Mouse (Mus musculus) forebrain, embryonic 16.5 days (tissue): ENCODE data around the gene Rnf43. TPM values are rescaled to one million over a fixed set of nuclear protein-coding genes. Genes with fewer than 3 reads are reported as not detected.

ENCODE experiments used
- ATAC-seq: fragments of 200-750 bp; cut with Nextera tagmentation; 2 replicates; pipeline ENCODE4 v1.8.0; 2017; ENCODE audit warnings: mild to moderate bottlenecking, moderate library complexity
- H3K27ac ChIP-seq: fragments of 300-500 bp; sonication (generic); 2 replicates; pipeline ENCODE4 v1.5.1; 2014; ENCODE audit warnings: low read length, control low read depth
- H3K27me3 ChIP-seq: fragments of 300-500 bp; sonication (generic); replicated peaks from 2 replicates; pipeline ENCODE4 v1.6.1; 2014; ENCODE audit warnings: low read length; ENCODE audit not compliant: control insufficient read depth, insufficient read depth
- H3K36me3 ChIP-seq: fragments of 300-500 bp; sonication (generic); 2 replicates; pipeline ENCODE4 v1.6.1; 2014; ENCODE audit not compliant: control insufficient read depth, insufficient read depth
- H3K4me1 ChIP-seq: fragments of 300-500 bp; sonication (generic); replicated peaks from 2 replicates; pipeline ENCODE4 v1.6.1; 2014; ENCODE audit warnings: low read length; ENCODE audit not compliant: control insufficient read depth, insufficient read depth
- H3K4me2 ChIP-seq: fragments of 300-500 bp; sonication (generic); 2 replicates; pipeline ENCODE4 v1.6.1; 2014; ENCODE audit warnings: mild to moderate bottlenecking, low read length, control low read depth
- H3K4me3 ChIP-seq: fragments of 300-500 bp; sonication (generic); replicated peaks from 2 replicates; pipeline ENCODE4 v1.5.1; 2014; ENCODE audit warnings: mild to moderate bottlenecking, low read length, control low read depth
- H3K9ac ChIP-seq: fragments of 300-500 bp; sonication (generic); replicated peaks from 2 replicates; pipeline ENCODE4 v1.6.1; 2014; ENCODE audit warnings: low read depth, low read length, control low read depth
- H3K9me3 ChIP-seq: fragments of 300-500 bp; sonication (generic); 2 replicates; pipeline ENCODE4 v1.6.1; 2016; ENCODE audit warnings: low read length; ENCODE audit not compliant: control insufficient read depth
- WGBS: fragments of 180-500 bp; shearing (Covaris S2); extraction: QIAGEN DNeasy Blood & Tissue Kit; methylation state at CpG from one replicate; pipeline ENCODE4 v1.1.7; 2014; 5-methylcytosine and 5-hydroxymethylcytosine counted together
- polyA plus RNA-seq: library from polyadenylated mRNA; unstranded; fragments of >200 nt; fragmentation: Nextera tagmentation; extraction: Ambion mirVana; gene quantifications from 2 replicates; pipeline ENCODE4 v1.2.1, GENCODE M21; 2015

The Rnf43 gene
- polyA plus RNA-seq, 1 experiment from 2014 or later: 0.76 TPM

GRCm38 (mm10) chr11:87763988-87764876 is 101.7 kb downstream of the Rnf43 start:
- Histone ChIP-seq H3K36me3 (no peaks in the 10 kb centered on the region), H3K4me2 (peak overlapping the region; percentile 74), H3K27ac (0 out of 2 replicates have a peak overlapping the region, but pooled peaks have one; percentile 15), H3K9ac (peak overlapping the region; percentile 65), H3K4me1 (peaks cover 51% of the 10 kb centered on the region), H3K4me3 (peak overlapping the region; percentile 59), H3K27me3 (no peaks in the 10 kb centered on the region), H3K9me3 (no peaks in the 10 kb centered on the region)
- WGBS: under 1% methylated on average over 65 of the region's 65 CpGs
- peak; percentile 19 for ATAC-seq

DNA sequence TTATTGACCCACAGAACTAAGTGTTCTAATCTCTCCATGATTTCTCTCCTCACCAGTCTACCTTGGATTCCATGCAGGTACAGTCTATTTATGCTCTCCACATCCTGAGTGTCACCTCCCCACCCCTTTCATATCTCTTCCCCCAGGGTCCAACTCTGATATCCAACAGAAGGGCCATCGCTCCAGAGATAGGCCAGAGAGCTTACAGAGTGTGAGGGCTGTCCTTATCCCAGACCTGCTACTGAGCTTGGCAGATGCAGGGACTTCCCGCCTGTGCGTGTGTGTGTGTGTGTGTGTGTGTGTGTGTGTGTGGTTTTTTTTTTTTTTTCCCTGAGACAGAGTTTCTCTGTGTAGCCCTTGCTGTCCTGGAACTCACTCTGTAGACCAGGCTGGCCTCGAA is 106.2 kb downstream of the Rnf43 start:
- Histone ChIP-seq H3K27ac (no peak overlapping the region), H3K27me3 (no peaks in the 10 kb centered on the region), H3K4me3 (no peak overlapping the region), H3K9me3 (no peaks in the 10 kb centered on the region), H3K36me3 (no peaks in the 10 kb centered on the region), H3K9ac (no peak overlapping the region), H3K4me2 (no peak overlapping the region), H3K4me1 (peaks cover 13% of the 10 kb centered on the region)
- 96% methylated on average over 4 of the region's 4 CpGs for WGBS
- no peak for ATAC-seq

GRCm38 (mm10) chr11:87770989-87771388 is 108.5 kb downstream of the Rnf43 start:
- Histone ChIP-seq H3K9ac (no peak overlapping the region), H3K27ac (no peak overlapping the region), H3K4me3 (no peak overlapping the region), H3K4me1 (no peaks in the 10 kb centered on the region), H3K4me2 (no peak overlapping the region), H3K36me3 (0 out of 2 replicates have a peak, but pooled peaks cover 6% of the 10 kb centered on the region), H3K27me3 (no peaks in the 10 kb centered on the region), H3K9me3 (no peaks in the 10 kb centered on the region)
- 62% methylated on average over 3 of the region's 3 CpGs for WGBS
- no peak for ATAC-seq

DNA sequence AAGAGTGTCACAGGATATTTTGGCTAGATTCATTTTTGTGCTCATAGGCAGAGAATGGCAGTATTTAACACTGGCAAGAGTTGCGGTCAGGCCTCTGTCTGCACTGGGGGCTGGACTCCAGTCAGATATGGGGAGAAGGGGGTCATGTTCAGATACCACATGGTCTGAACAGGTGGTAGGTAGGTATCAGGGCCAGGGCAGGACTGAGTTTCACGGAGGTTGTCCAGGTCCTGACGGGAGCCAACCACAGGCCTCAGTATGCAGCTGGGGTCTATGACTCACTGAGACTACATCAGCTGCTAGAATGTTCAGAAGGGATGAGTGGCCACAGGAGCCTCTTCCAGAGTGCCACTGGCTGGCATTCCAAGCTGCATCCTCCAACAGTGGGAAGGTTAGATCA is 109.8 kb downstream of the Rnf43 start:
- no peaks in the 10 kb centered on the region for H3K9me3 ChIP-seq
- no peaks in the 10 kb centered on the region for H3K27me3 ChIP-seq
- no peak overlapping the region for H3K4me2 ChIP-seq
- H3K4me1 ChIP-seq: no peaks in the 10 kb centered on the region
- no peak overlapping the region for H3K9ac ChIP-seq
- ATAC-seq: no peak
- H3K4me3 ChIP-seq: no peak overlapping the region
- no peak overlapping the region for H3K27ac ChIP-seq
- 94% methylated on average over 3 of the region's 3 CpGs for WGBS
- H3K36me3 ChIP-seq: peaks cover 10% of the 10 kb centered on the region; the same call in 1 of the 2 replicates

GRCm38 (mm10) chr11:87778100-87778765 is 115.7 kb downstream of the Rnf43 start:
- no peaks in the 10 kb centered on the region for H3K9me3 ChIP-seq
- H3K9ac ChIP-seq: peak overlapping the region; percentile 68
- 8% methylated on average over 32 of the region's 32 CpGs for WGBS
- peaks cover 10% of the 10 kb centered on the region; the same call in 1 of the 2 replicates for H3K36me3 ChIP-seq
- no peaks in the 10 kb centered on the region for H3K27me3 ChIP-seq
- H3K4me3 ChIP-seq: peak overlapping the region; percentile 36
- H3K4me2 ChIP-seq: peak overlapping the region; percentile 62
- H3K4me1 ChIP-seq: peaks cover 10% of the 10 kb centered on the region
- ATAC-seq: peak; percentile 83
- H3K27ac ChIP-seq: no peak overlapping the region

GRCm38 (mm10) chr11:87778915-87779314 is 116.4 kb downstream of the Rnf43 start:
- 38% methylated on average over 12 of the region's 12 CpGs for WGBS
- Histone ChIP-seq H3K27ac (no peak overlapping the region), H3K4me2 (peak overlapping the region; percentile 62), H3K27me3 (no peaks in the 10 kb centered on the region), H3K4me1 (peaks cover 10% of the 10 kb centered on the region), H3K4me3 (peak overlapping the region; percentile 36), H3K36me3 (peaks cover 10% of the 10 kb centered on the region; the same call in 1 of the 2 replicates), H3K9ac (no peak overlapping the region), H3K9me3 (no peaks in the 10 kb centered on the region)
- peak; percentile 8; the same call in 1 of the 2 replicates for ATAC-seq

GRCm38 (mm10) chr11:87779392-87779791 is 116.9 kb downstream of the Rnf43 start:
- Histone ChIP-seq H3K4me3 (no peak overlapping the region), H3K4me2 (no peak overlapping the region), H3K36me3 (peaks cover 10% of the 10 kb centered on the region; the same call in 1 of the 2 replicates), H3K27me3 (no peaks in the 10 kb centered on the region), H3K9ac (no peak overlapping the region), H3K27ac (no peak overlapping the region), H3K9me3 (no peaks in the 10 kb centered on the region), H3K4me1 (peaks cover 10% of the 10 kb centered on the region)
- no peak for ATAC-seq
- WGBS: 91% methylated on average over 4 of the region's 4 CpGs

DNA sequence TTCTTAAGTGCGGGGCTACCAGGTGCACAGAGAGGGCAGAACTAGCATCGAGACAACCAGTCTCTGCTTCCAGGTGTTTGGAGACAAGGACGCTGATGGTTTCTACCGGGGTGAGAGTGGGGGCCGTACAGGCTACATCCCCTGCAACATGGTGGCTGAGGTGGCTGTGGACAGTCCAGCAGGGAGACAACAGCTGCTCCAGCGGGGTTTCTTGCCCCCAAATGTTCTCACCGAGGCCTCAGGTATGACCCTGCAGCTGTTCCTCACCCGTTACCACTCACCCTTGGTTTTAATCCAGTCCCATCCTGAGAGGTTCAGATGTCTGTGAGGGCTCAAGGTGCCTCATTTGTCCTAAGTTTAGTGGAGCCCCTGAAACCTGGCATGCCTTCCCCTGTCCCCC is 117.6 kb downstream of the Rnf43 start:
- H3K36me3 ChIP-seq: peaks cover 6% of the 10 kb centered on the region; the same call in 1 of the 2 replicates
- H3K9ac ChIP-seq: no peak overlapping the region
- H3K4me2 ChIP-seq: no peak overlapping the region
- H3K9me3 ChIP-seq: no peaks in the 10 kb centered on the region
- no peak overlapping the region for H3K4me3 ChIP-seq
- no peaks in the 10 kb centered on the region for H3K27me3 ChIP-seq
- ATAC-seq: no peak
- peaks cover 10% of the 10 kb centered on the region for H3K4me1 ChIP-seq
- 82% methylated on average over 8 of the region's 8 CpGs for WGBS
- H3K27ac ChIP-seq: no peak overlapping the region
